In the genomic region with DNA sequence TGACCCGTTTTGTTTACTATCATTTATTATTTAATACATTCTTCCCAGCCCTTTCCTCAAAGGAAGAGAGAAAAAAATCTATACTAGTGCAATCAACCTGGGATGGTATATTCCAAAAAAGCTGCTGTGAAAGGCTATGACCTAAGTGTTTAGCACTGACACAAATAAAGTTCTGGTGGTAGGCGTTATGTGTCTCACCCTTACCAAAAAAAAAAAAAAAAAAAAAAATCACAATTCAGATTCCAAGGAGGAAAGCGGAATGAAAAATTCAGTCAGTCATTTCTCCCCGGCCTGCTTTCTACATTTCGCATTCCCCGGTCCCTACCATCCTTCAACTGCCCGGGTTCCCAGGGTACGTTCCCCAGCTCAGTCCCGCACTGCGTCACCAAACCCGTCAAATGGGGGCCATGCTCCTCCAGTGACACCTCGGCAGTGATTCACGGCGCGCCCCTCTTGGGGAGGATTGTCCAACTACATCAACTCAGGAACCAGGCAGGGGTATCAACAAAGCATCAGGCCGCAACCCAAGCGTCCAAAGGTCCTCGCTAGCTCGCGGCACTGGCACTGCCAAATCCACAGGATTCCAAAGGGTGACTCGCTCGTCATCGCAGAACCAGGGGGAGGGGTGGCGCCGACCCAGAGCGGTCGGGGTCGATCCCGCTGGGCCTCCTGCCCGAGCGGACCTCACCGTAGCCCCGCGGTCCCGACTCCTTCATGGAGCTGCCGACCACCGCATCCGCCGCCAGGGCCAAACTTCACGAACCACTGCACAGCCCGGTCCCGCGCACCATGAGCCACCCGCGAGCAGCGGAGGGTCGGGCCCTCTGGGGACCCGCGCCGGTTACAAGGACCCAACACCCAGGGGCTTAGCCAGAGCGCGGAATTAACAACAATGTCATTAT, we compare ENCODE assay signal across 8 mouse cellular contexts. TPM values are rescaled to one million over a fixed set of nuclear protein-coding genes. Genes with fewer than 3 reads are reported as not detected.
DNase-seq lines count a peak whose midpoint lies in the region; ATAC-seq and TF ChIP-seq lines count a peak whose summit lies in the region.

No protein-coding gene starts in this region.

- 0 out of 2 replicates have a peak, but pooled peaks have one; percentile 0 for TF ChIP-seq CTCF in brain, embryonic 14.5 days (IDR thresholded peaks at IDR 0.05; ENCODE audit: borderline replicate concordance, extremely low read depth, insufficient read depth, insufficient read length)
- no peak for TF ChIP-seq CTCF in liver, adult 2 months (IDR thresholded peaks at IDR 0.05; ENCODE audit: low read depth, low read length)
- no peak; the same call in 1 of the 2 replicates for TF ChIP-seq CTCF in midbrain, postnatal 0 days (IDR thresholded peaks at IDR 0.05)

- H3K4me2 ChIP-seq in forebrain, embryonic 11.5 days (ENCODE audit: low read depth, low read length, severe bottlenecking), result peak overlapping the region; percentile 75
- H3K4me2 ChIP-seq in heart, embryonic 14.5 days (ENCODE audit: low read length), result peak overlapping the region; percentile 78
- peak overlapping the region; percentile 54 for H3K4me2 ChIP-seq in midbrain, postnatal 0 days (ENCODE audit: low read depth, low read length, poor library complexity, severe bottlenecking)

- peak overlapping the region; percentile 83 for H3K4me3 ChIP-seq in forebrain, embryonic 11.5 days (ENCODE audit: low read depth, low read length)
- peak overlapping the region; percentile 87 to 95 for H3K4me3 ChIP-seq in heart, embryonic 14.5 days (ENCODE audit: control insufficient read depth in 1 of 2, insufficient read depth in 1 of 2, low read depth in 1 of 2, low read length in 2 of 2)
- peak overlapping the region; percentile 80 for H3K4me3 ChIP-seq in liver, adult 2 months (ENCODE audit: insufficient read depth, low read depth, low read length)
- H3K4me3 ChIP-seq in midbrain, postnatal 0 days (ENCODE audit: low read depth, low read length), result peak overlapping the region; percentile 98

- H3K4me1 ChIP-seq in forebrain, embryonic 11.5 days (replicated peaks; ENCODE audit: control insufficient read depth, insufficient read depth, low read length), result no peaks in the 10 kb centered on the region
- H3K4me1 ChIP-seq in heart, embryonic 14.5 days (ENCODE audit: control insufficient read depth in 2 of 2, insufficient read depth in 2 of 2, low read length in 2 of 2), result 0 out of 4 replicates have a peak, but pooled peaks cover under 1 to 4% of the 10 kb centered on the region in 2 experiments
- H3K4me1 ChIP-seq in liver, adult 2 months (ENCODE audit: control insufficient read depth, insufficient read depth, low read length), result peaks cover 13% of the 10 kb centered on the region
- no peaks in the 10 kb centered on the region for H3K4me1 ChIP-seq in midbrain, postnatal 0 days (ENCODE audit: insufficient read depth, low read length)

- H3K9ac ChIP-seq in forebrain, embryonic 11.5 days (ENCODE audit: low read length), result peak overlapping the region; percentile 95
- H3K9ac ChIP-seq in heart, embryonic 14.5 days (ENCODE audit: low read length), result peak overlapping the region; percentile 90
- H3K9ac ChIP-seq in liver, adult 2 months (ENCODE audit: low read depth, low read length), result peak overlapping the region; percentile 99
- H3K9ac ChIP-seq in midbrain, postnatal 0 days (replicated peaks; ENCODE audit: low read length, poor library complexity, severe bottlenecking), result peak overlapping the region; percentile 98

- H3K79me2 ChIP-seq in liver, adult 2 months (ENCODE audit: control insufficient read depth, insufficient read depth, low read length), result peaks cover 14% of the 10 kb centered on the region; the same call in 1 of the 2 replicates

- peak; percentile 78 to 79 for DNase-seq in B cell, adult 2 months
- peak; percentile 83 for DNase-seq in brain, embryonic 14.5 days (ENCODE audit: low read depth)
- peak; percentile 88 for DNase-seq in forebrain, embryonic 11.5 days (ENCODE audit: low spot score)
- DNase-seq in kidney, postnatal 10 days, result peak; percentile 81
- DNase-seq in liver, adult 2 months (ENCODE audit: extremely low read depth, low read depth, low spot score), result peak; percentile 91
- peak; percentile 72 for DNase-seq in midbrain, postnatal 0 days (ENCODE audit: low spot score)
- peak; percentile 56 for DNase-seq in splenic B cell, adult 2 months (ENCODE audit: low read depth, low spot score)

- 1% methylated on average over 52 of the region's 52 CpGs for WGBS in forebrain, embryonic 11.5 days
- WGBS in heart, embryonic 14.5 days, result 2% methylated on average over 52 of the region's 52 CpGs
- WGBS in liver, adult 2 months, result under 1% methylated on average over 52 of the region's 52 CpGs
- 1% methylated on average over 52 of the region's 52 CpGs for WGBS in midbrain, postnatal 0 days

- no peaks in the 10 kb centered on the region for H3K9me3 ChIP-seq in forebrain, embryonic 11.5 days (ENCODE audit: control insufficient read depth, low read length)
- H3K9me3 ChIP-seq in heart, embryonic 14.5 days (ENCODE audit: control insufficient read depth, low read length), result no peaks in the 10 kb centered on the region
- H3K9me3 ChIP-seq in midbrain, postnatal 0 days (ENCODE audit: low read length), result no peaks in the 10 kb centered on the region

- no peaks in the 10 kb centered on the region for H3K36me3 ChIP-seq in forebrain, embryonic 11.5 days (ENCODE audit: control insufficient read depth, insufficient read depth, low read length)
- no peaks in the 10 kb centered on the region for H3K36me3 ChIP-seq in heart, embryonic 14.5 days (ENCODE audit: control insufficient read depth, insufficient read depth, low read length)
- H3K36me3 ChIP-seq in liver, adult 2 months (ENCODE audit: control insufficient read depth, insufficient read depth, low read length), result no peaks in the 10 kb centered on the region
- no peaks in the 10 kb centered on the region for H3K36me3 ChIP-seq in midbrain, postnatal 0 days (ENCODE audit: insufficient read depth, low read length)
- no peaks in the 10 kb centered on the region for H3K36me3 ChIP-seq in splenic B cell, adult 2 months (ENCODE audit: control insufficient read depth, insufficient read depth, low read length, poor library complexity, severe bottlenecking)

- peak overlapping the region; percentile 89 for H3K27ac ChIP-seq in forebrain, embryonic 11.5 days (ENCODE audit: low read depth, low read length)
- H3K27ac ChIP-seq in heart, embryonic 14.5 days (replicated peaks in 1 of 2; ENCODE audit: control insufficient read depth in 1 of 2, insufficient read depth in 1 of 2, low read depth in 2 of 2, low read length in 2 of 2), result peak overlapping the region; percentile 93 to 97
- peak overlapping the region; percentile 100 for H3K27ac ChIP-seq in liver, adult 2 months (replicated peaks; ENCODE audit: insufficient read depth, low read depth, low read length)
- H3K27ac ChIP-seq in midbrain, postnatal 0 days (ENCODE audit: low read depth, low read length), result peak overlapping the region; percentile 97

- H3K27me3 ChIP-seq in forebrain, embryonic 11.5 days (ENCODE audit: control insufficient read depth, insufficient read depth, low read length), result no peaks in the 10 kb centered on the region
- H3K27me3 ChIP-seq in heart, embryonic 14.5 days (ENCODE audit: control insufficient read depth, insufficient read depth, low read length), result no peaks in the 10 kb centered on the region
- H3K27me3 ChIP-seq in liver, adult 2 months (ENCODE audit: control insufficient read depth, insufficient read depth, low read length), result no peaks in the 10 kb centered on the region
- no peaks in the 10 kb centered on the region for H3K27me3 ChIP-seq in midbrain, postnatal 0 days (ENCODE audit: insufficient read depth, low read length)
- no peaks in the 10 kb centered on the region for H3K27me3 ChIP-seq in splenic B cell, adult 2 months (ENCODE audit: control insufficient read depth, insufficient read depth, low read length, poor library complexity, severe bottlenecking)

- ATAC-seq in forebrain, embryonic 11.5 days (replicated peaks; ENCODE audit: low FRiP score), result peak; percentile 75
- peak; percentile 31; the same call in 1 of the 2 replicates for ATAC-seq in heart, embryonic 14.5 days (ENCODE audit: insufficient number of reproducible peaks, insufficient read depth, low FRiP score, low read depth)
- peak; percentile 66 for ATAC-seq in midbrain, postnatal 0 days (ENCODE audit: low FRiP score)

- TF ChIP-seq POLR2A in brain, embryonic 14.5 days (IDR thresholded peaks at IDR 0.05; ENCODE audit: borderline replicate concordance, extremely low read depth, insufficient read depth, insufficient read length, poor library complexity, severe bottlenecking), result no peak
- 0 out of 2 replicates have a peak, but pooled peaks have one; percentile 58 for TF ChIP-seq POLR2A in liver, adult 2 months (IDR thresholded peaks at IDR 0.05; ENCODE audit: extremely low read depth, insufficient read depth, low read length)

RNA-seq across cellular contexts. Expression of gene Dennd5b, which starts 1.1 kb away (rescaled TPM):
- polyA plus RNA-seq in brain, embryonic 14.5 days (2012; rRNA removed), result 10.3 and 16.6 TPM in 2 replicates
- 17.5 and 19.8 TPM in 2 replicates for polyA plus RNA-seq in forebrain, embryonic 11.5 days (2014; fragmentation: Nextera tagmentation; extraction: Ambion mirVana)
- polyA plus RNA-seq in heart, embryonic 14.5 days (2014; fragmentation: Nextera tagmentation; extraction: Ambion mirVana), result 11.3 and 11.4 TPM in 2 replicates
- total RNA-seq in liver, adult 2 months (2014; rRNA removed), result 94.7 and 99.5 TPM in 2 replicates
- polyA plus RNA-seq in liver, adult 2 months (2012; rRNA removed), result 14.8 and 19.4 TPM in 2 replicates
- 47.1 and 51.0 TPM in 2 replicates for total RNA-seq in midbrain, postnatal 0 days (2014; rRNA removed)
- polyA plus RNA-seq in midbrain, postnatal 0 days (2015; fragmentation: Nextera tagmentation; extraction: Ambion mirVana), result 8.5 and 11.0 TPM in 2 replicates

RNA-seq across cellular contexts. Expression of gene Gm10203, which starts 29.5 kb away (rescaled TPM):
- not detected in 2 replicates for polyA plus RNA-seq in brain, embryonic 14.5 days (2012; rRNA removed)
- polyA plus RNA-seq in forebrain, embryonic 11.5 days (2014; fragmentation: Nextera tagmentation; extraction: Ambion mirVana), result not detected in 2 replicates
- not detected in 2 replicates for polyA plus RNA-seq in heart, embryonic 14.5 days (2014; fragmentation: Nextera tagmentation; extraction: Ambion mirVana)
- not detected in 2 replicates for total RNA-seq in liver, adult 2 months (2014; rRNA removed)
- not detected in 2 replicates for polyA plus RNA-seq in liver, adult 2 months (2012; rRNA removed)
- total RNA-seq in midbrain, postnatal 0 days (2014; rRNA removed), result not detected in 2 replicates
- not detected in 2 replicates for polyA plus RNA-seq in midbrain, postnatal 0 days (2015; fragmentation: Nextera tagmentation; extraction: Ambion mirVana)

RNA-seq across cellular contexts. Expression of gene Etfbkmt, which starts 39.2 kb away (rescaled TPM):
- polyA plus RNA-seq in brain, embryonic 14.5 days (2012; rRNA removed), result 5.3 and 6.4 TPM in 2 replicates
- polyA plus RNA-seq in forebrain, embryonic 11.5 days (2014; fragmentation: Nextera tagmentation; extraction: Ambion mirVana), result 9.6 and 10.2 TPM in 2 replicates
- polyA plus RNA-seq in heart, embryonic 14.5 days (2014; fragmentation: Nextera tagmentation; extraction: Ambion mirVana), result 12.8 and 15.5 TPM in 2 replicates
- total RNA-seq in liver, adult 2 months (2014; rRNA removed), result 25.3 and 31.0 TPM in 2 replicates
- polyA plus RNA-seq in liver, adult 2 months (2012; rRNA removed), result 3.9 and 15.6 TPM in 2 replicates
- 4.8 and 5.3 TPM in 2 replicates for total RNA-seq in midbrain, postnatal 0 days (2014; rRNA removed)
- 5.7 and 6.8 TPM in 2 replicates for polyA plus RNA-seq in midbrain, postnatal 0 days (2015; fragmentation: Nextera tagmentation; extraction: Ambion mirVana)

Comparison
In these comparisons a context has a peak if more than half of its experiments do, and no peak if none do; other contexts are left out.
1. Peak in every context shown above with its lines: DNase-seq, ATAC-seq, H3K4me3 ChIP-seq and H3K27ac ChIP-seq.